Mouse (Mus musculus): Measurements from ENCODE around the gene Vmn1r38.
"Not testable (repeated sequence)": the region's sequence is repeated elsewhere in the genome, so short reads cannot be mapped to it uniquely, and the experiment has no call there.

The Vmn1r38 gene

DNA sequence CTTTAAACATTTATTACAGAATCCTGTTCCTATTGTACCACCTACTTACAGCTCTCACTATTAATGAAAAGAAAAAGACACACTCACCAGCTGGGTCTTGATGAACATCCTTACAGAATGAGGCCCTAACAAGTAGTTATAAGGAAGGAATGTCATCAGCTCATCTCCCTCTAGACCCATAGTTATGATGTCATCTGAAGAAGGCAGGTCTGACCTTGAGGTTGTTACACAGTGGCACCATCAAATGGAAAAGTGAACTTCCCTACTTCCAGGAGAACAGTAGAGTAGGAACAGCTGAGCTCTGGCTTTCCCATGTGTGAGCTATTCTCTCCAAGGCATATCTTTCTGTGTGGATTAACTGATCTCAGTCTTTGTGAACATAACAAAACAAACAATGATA, at the start of gene Vmn1r38:
Gene Vmn1r38, minus strand, starts transcription at position 101 of the 400 bp plus-strand sequence.
- not testable (repeated sequence) for DNase-seq (ENCODE audit: low spot score in 2 of 2)

DNA sequence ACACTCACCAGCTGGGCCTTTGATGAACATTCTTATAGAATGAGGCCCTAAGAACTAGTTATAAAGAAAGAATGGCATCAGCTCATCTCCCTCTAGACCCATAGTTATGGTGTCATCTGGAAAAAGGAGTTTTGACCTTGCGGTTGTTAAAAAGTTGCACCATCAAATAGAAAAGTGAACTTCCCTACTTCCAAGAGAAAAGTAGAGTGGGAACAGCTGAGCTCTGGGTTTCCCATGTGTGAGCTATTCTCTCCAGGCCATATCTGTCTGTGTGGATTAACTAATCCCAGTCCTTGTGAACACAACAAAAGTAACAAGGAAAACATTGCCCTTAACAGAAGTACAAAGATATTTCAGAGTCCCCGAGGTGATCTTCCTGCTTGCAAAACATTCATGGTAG, 28.1 kb upstream of the Vmn1r38 start, which contains the start of gene Vmn1r39:
Gene Vmn1r39, minus strand, starts transcription at position 101 of the 400 bp plus-strand sequence.
- no peak for DNase-seq (ENCODE audit: low spot score in 2 of 2)

DNA sequence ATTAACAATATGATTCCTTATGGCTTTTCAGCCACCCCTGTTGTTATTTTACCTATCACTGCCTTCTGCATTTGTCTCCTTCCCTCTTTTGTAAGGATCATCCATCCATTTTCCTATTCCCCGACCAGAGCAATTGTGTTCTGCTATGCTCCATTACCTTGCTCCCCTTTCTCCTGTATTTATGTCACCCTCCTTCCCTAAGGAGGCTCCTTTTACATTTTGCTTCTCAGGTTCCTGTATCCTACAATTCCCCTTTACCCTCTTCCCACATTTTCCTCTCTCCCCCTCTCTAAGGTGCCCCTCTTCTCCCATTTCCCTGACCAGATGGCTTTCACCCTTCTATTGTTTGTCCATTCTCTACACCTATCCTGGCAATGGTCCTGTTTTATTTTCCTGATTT, 23.9 kb upstream of the Vmn1r38 start:
- no peak for DNase-seq (ENCODE audit: low spot score in 2 of 2)

DNA sequence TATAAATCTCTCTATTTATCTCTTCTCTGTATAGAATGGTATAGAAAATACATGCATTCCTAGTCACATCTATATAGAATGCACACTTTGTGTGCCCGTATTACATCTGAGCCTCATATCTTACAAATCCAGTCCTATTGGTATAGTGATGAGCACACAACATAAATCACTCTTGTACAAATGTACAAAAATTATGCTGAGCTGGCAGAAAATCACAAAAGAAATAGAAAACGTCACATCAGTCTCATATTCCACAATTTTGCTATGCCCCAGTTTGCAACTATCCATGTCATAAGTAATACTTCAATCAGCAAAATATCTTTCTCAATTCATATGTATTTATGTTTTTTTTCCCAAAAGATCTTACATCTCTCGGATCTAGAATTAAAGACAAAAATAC, 23.3 kb upstream of the Vmn1r38 start:
- DNase-seq (ENCODE audit: low spot score in 2 of 2): no peak

DNA sequence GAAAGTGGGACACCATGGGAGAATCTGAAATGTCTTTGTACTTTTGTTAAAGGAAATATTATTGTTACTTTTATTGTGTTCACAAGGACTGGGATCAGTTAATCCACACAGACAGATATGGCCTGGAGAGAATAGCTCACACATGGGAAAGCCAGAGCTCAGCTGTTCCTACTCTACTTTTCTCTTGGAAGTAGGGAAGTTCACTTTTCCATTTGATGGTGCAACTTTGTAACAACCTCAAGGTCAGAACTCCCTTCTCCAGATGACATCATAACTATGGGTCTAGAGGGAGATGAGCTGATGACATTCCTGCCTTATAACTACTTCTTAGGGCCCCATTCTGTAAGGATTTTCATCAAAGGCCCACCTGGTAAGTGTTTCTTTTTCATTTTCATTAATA, 53.3 kb downstream of the Vmn1r38 start, which contains the start of gene Vmn1r37:
Gene Vmn1r37, plus strand, starts transcription at position 301 of the 400 bp plus-strand sequence.
- DNase-seq (ENCODE audit: low spot score in 2 of 2): not testable (repeated sequence)
